Mouse (Mus musculus) ES-E14 (cell line): ENCODE data around the gene Rsph1.

Experiments
- CHD2 ChIP-seq: IDR thresholded peaks from 2 replicates; pipeline ENCODE4 v1.6.1; 2014; ENCODE audit warnings: mild to moderate bottlenecking, low read depth, low read length, inconsistent platforms
- HCFC1 ChIP-seq: IDR thresholded peaks from 2 replicates; pipeline ENCODE4 v1.6.1; 2012; ENCODE audit warnings: low read length, inconsistent platforms, borderline replicate concordance; ENCODE audit not compliant: insufficient read depth

- TF ChIP-seq HCFC1 (no peak), CHD2 (no peak)
These were observed 4.6 kb downstream of the Rsph1 start for GRCm38 (mm10) chr17:31272416-31273165.
